Mouse (Mus musculus) natural killer cell, adult 2 months (primary cell): Measurements from ENCODE around the gene Cabp2.
A peak's percentile ranks its signal among the peaks of the same experiment; 100 is the strongest.
"Not testable (repeated sequence)": the region's sequence is repeated elsewhere in the genome, so short reads cannot be mapped to it uniquely, and the experiment has no call there.

Source experiments
- DNase-seq, 2 experiments: peaks; one replicate each; pipeline ENCODE4 v3.0.0; 2022; ENCODE audit warnings: low spot score in 2 of 2

The Cabp2 gene

GRCm38 (mm10) chr19:4122411-4123370 is 41.3 kb downstream of the Cabp2 start:
- DNase-seq, result no peak

GRCm38 (mm10) chr19:4124432-4124831 is 43.1 kb downstream of the Cabp2 start:
- DNase-seq, result no peak

GRCm38 (mm10) chr19:4125268-4125667 is 43.9 kb downstream of the Cabp2 start:
- DNase-seq, result not testable (repeated sequence)

- DNase-seq, result peak; percentile 98 to 99
Measured at GRCm38 (mm10) chr19:4125741-4126696, 44.6 kb downstream of the Cabp2 start, which contains the start of gene Aip. Gene Aip, minus strand, starts transcription at chr19:4125858.

- DNase-seq, result no peak
Measured at GRCm38 (mm10) chr19:4126759-4127495, 45.5 kb downstream of the Cabp2 start.

- no peak for DNase-seq
Measured at GRCm38 (mm10) chr19:4129462-4129861, 48.1 kb downstream of the Cabp2 start.

GRCm38 (mm10) chr19:4130106-4130505 is 48.7 kb downstream of the Cabp2 start:
- no peak for DNase-seq

GRCm38 (mm10) chr19:4131075-4131474 is 49.7 kb downstream of the Cabp2 start:
- DNase-seq, result no peak

GRCm38 (mm10) chr19:4131768-4132167 is 50.4 kb downstream of the Cabp2 start:
- DNase-seq, result no peak

- no peak for DNase-seq
Measured at GRCm38 (mm10) chr19:4134354-4134753, 53.0 kb downstream of the Cabp2 start.

- not testable (repeated sequence) for DNase-seq
Measured at GRCm38 (mm10) chr19:4135229-4135962, 54.0 kb downstream of the Cabp2 start.

GRCm38 (mm10) chr19:4135963-4136345 is 54.6 kb downstream of the Cabp2 start:
- DNase-seq, result peak in 1 of 2 experiments; percentile 50

GRCm38 (mm10) chr19:4136463-4136862 is 55.1 kb downstream of the Cabp2 start:
- no peak for DNase-seq
